Comparison of ENCODE assay signal across 29 mouse cellular contexts in the genomic region with DNA sequence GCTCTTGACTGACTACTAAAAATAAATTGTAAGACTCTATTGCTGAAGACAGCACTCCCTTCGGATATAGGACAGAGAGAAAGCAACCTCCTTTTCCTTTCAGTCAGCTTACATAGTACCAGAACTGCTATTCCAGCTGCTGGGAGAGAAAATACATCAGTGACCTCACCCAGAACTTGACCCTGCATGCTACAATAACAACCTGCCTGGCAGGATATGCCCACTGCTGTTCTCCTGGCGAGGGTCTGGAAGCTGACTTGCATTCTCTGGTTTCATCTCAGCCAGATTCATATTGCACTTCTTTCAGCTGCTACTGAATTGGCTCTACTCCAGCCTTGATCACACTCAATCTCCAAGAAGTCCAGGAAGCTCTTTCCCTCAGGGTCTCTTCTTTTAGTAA.
DNase-seq lines count a peak whose midpoint lies in the region; ATAC-seq and TF ChIP-seq lines count a peak whose summit lies in the region.
"Had no signal": no experiment of that assay in that cellular context is flagged by ENCODE, and none has a peak within 500 bp of the region (broad histone marks: within the 10 kb centered on the region; RNA-seq: fewer than 3 reads in every experiment).

No protein-coding gene starts in this region.

- H3ac ChIP-seq in myocyte (ENCODE audit: control insufficient read depth, insufficient read length): no peak overlapping the region

- no peak for ATAC-seq in heart, embryonic 13.5 days (ENCODE audit: extremely low read depth, insufficient number of reproducible peaks, low FRiP score, low TSS enrichment)
- ATAC-seq in hindbrain, embryonic 14.5 days (ENCODE audit: low FRiP score): no peak
- ATAC-seq: CD4-positive, CD25-positive, alpha-beta regulatory T cell, adult 4 months; forebrain, embryonic 15.5 days; intestine, embryonic 16.5 days; midbrain, embryonic 16.5 days had no signal

- H3K27ac ChIP-seq in gastrocnemius, adult 2 months: peak overlapping the region; percentile 17; the same call in 1 of the 2 replicates
- H3K27ac ChIP-seq in heart, embryonic 13.5 days (replicated peaks): peak overlapping the region; percentile 31; the same call in 1 of the 2 replicates
- H3K27ac ChIP-seq in hindbrain, embryonic 10.5 days: no peak overlapping the region
- H3K27ac ChIP-seq in hindbrain, embryonic 14.5 days: no peak overlapping the region
- H3K27ac ChIP-seq: embryonic facial prominence, embryonic 12.5 days; forebrain, embryonic 10.5 days; forebrain, embryonic 15.5 days; hindbrain, embryonic 12.5 days; kidney, postnatal 0 days; liver, embryonic 15.5 days; midbrain, embryonic 10.5 days; neural tube, embryonic 13.5 days had no signal

- no peak for TF ChIP-seq POLR2A in myocyte (IDR thresholded peaks at IDR 0.05; ENCODE audit: insufficient read length, low read depth)

- H3K4me2 ChIP-seq in heart, embryonic 13.5 days: peak overlapping the region; percentile 24
- no peak overlapping the region for H3K4me2 ChIP-seq in hindbrain, embryonic 14.5 days (replicated peaks)
- peak overlapping the region; percentile 45 for H3K4me2 ChIP-seq in myocyte (ENCODE audit: low read depth)
- H3K4me2 ChIP-seq: embryonic facial prominence, embryonic 12.5 days; forebrain, embryonic 15.5 days; hindbrain, embryonic 12.5 days; liver, embryonic 15.5 days; lung, embryonic 14.5 days; neural tube, embryonic 13.5 days had no signal

- 16% methylated on average over 2 of the region's 2 CpGs for WGBS in heart, embryonic 13.5 days
- 71% methylated on average over 2 of the region's 2 CpGs for WGBS in hindbrain, embryonic 10.5 days
- WGBS in hindbrain, embryonic 14.5 days: 76% methylated on average over 2 of the region's 2 CpGs

- intact Hi-C loops in gastrocnemius, adult 2 months (cut with DNase I): no loop called here

- H3K9me3 ChIP-seq in heart, embryonic 13.5 days: no peaks in the 10 kb centered on the region
- no peaks in the 10 kb centered on the region for H3K9me3 ChIP-seq in hindbrain, embryonic 10.5 days
- no peaks in the 10 kb centered on the region for H3K9me3 ChIP-seq in hindbrain, embryonic 14.5 days (ENCODE audit: control insufficient read depth, low read length)
- H3K9me3 ChIP-seq: embryonic facial prominence, embryonic 12.5 days; forebrain, embryonic 10.5 days; forebrain, embryonic 15.5 days; hindbrain, embryonic 12.5 days; liver, embryonic 15.5 days; midbrain, embryonic 10.5 days; neural tube, embryonic 13.5 days had no signal

- H3K4me3 ChIP-seq in gastrocnemius, adult 2 months: no peak overlapping the region
- no peak overlapping the region for H3K4me3 ChIP-seq in heart, embryonic 13.5 days
- no peak overlapping the region for H3K4me3 ChIP-seq in hindbrain, embryonic 10.5 days
- no peak overlapping the region for H3K4me3 ChIP-seq in hindbrain, embryonic 14.5 days (replicated peaks; ENCODE audit: low read length)
- H3K4me3 ChIP-seq in myocyte: no peak overlapping the region
- H3K4me3 ChIP-seq: embryonic facial prominence, embryonic 12.5 days; forebrain, embryonic 10.5 days; forebrain, embryonic 15.5 days; hindbrain, embryonic 12.5 days; liver, embryonic 15.5 days; midbrain, embryonic 10.5 days; neural tube, embryonic 13.5 days had no signal

- H3K27me3 ChIP-seq in heart, embryonic 13.5 days (replicated peaks): no peaks in the 10 kb centered on the region
- no peaks in the 10 kb centered on the region for H3K27me3 ChIP-seq in hindbrain, embryonic 10.5 days (ENCODE audit: insufficient read depth, poor library complexity, severe bottlenecking)
- no peaks in the 10 kb centered on the region for H3K27me3 ChIP-seq in hindbrain, embryonic 14.5 days (ENCODE audit: control insufficient read depth, insufficient read depth, low read length)
- H3K27me3 ChIP-seq in myocyte (ENCODE audit: control insufficient read depth, insufficient read depth, insufficient read length): no peaks in the 10 kb centered on the region
- H3K27me3 ChIP-seq: embryonic facial prominence, embryonic 12.5 days; forebrain, embryonic 15.5 days; hindbrain, embryonic 12.5 days; liver, embryonic 15.5 days; neural tube, embryonic 13.5 days had no signal

- H3K79me2 ChIP-seq in myocyte (ENCODE audit: control insufficient read depth, insufficient read depth): no peaks in the 10 kb centered on the region

- H3K4me1 ChIP-seq in heart, embryonic 13.5 days: peaks cover 10% of the 10 kb centered on the region
- no peaks in the 10 kb centered on the region for H3K4me1 ChIP-seq in hindbrain, embryonic 10.5 days (replicated peaks)
- no peaks in the 10 kb centered on the region for H3K4me1 ChIP-seq in hindbrain, embryonic 14.5 days (replicated peaks; ENCODE audit: control insufficient read depth, insufficient read depth, low read length)
- H3K4me1 ChIP-seq: embryonic facial prominence, embryonic 12.5 days; forebrain, embryonic 10.5 days; forebrain, embryonic 15.5 days; hindbrain, embryonic 12.5 days; midbrain, embryonic 10.5 days; neural tube, embryonic 13.5 days had no signal

- no peaks in the 10 kb centered on the region for H3K36me3 ChIP-seq in heart, embryonic 13.5 days
- no peaks in the 10 kb centered on the region for H3K36me3 ChIP-seq in hindbrain, embryonic 10.5 days
- no peaks in the 10 kb centered on the region for H3K36me3 ChIP-seq in hindbrain, embryonic 14.5 days (replicated peaks; ENCODE audit: control insufficient read depth, insufficient read depth)
- H3K36me3 ChIP-seq in myocyte (ENCODE audit: control insufficient read depth, insufficient read depth): no peaks in the 10 kb centered on the region
- H3K36me3 ChIP-seq: embryonic facial prominence, embryonic 12.5 days; forebrain, embryonic 10.5 days; forebrain, embryonic 15.5 days; hindbrain, embryonic 12.5 days; liver, embryonic 15.5 days; midbrain, embryonic 10.5 days; neural tube, embryonic 13.5 days had no signal

- H3K9ac ChIP-seq in heart, embryonic 13.5 days: no peak overlapping the region
- no peak overlapping the region for H3K9ac ChIP-seq in hindbrain, embryonic 14.5 days
- H3K9ac ChIP-seq: embryonic facial prominence, embryonic 12.5 days; forebrain, embryonic 15.5 days; hindbrain, embryonic 12.5 days; liver, embryonic 15.5 days; lung, embryonic 14.5 days; neural tube, embryonic 13.5 days had no signal

- TF ChIP-seq CTCF in gastrocnemius, adult 2 months (IDR thresholded peaks at IDR 0.05): no peak

- DNase-seq in gastrocnemius, adult 2 months: peak; percentile 17
- DNase-seq in gastrocnemius, postnatal 4 days (ENCODE audit: low spot score in 2 of 2): no peak
- no peak for DNase-seq in heart, adult 9 months (ENCODE audit: low spot score in 2 of 2)
- peak; percentile 30 for DNase-seq in hindbrain, embryonic 10.5 days (ENCODE audit: low spot score)
- no peak for DNase-seq in hindbrain, embryonic 14.5 days (ENCODE audit: low spot score)
- DNase-seq: adrenal gland, postnatal 14 days; cerebellum, adult 11-12 months; cerebellum, adult 9-11 months; kidney, adult 8-10 months; kidney, postnatal 4 days; layer of hippocampus, postnatal 36 days; left cerebral cortex, postnatal 4 days; lung, embryonic 14.5 days; lung, postnatal 14 days; thymus, adult 2 months; thymus, postnatal 36 days had no signal

TF ChIP-seq in myocyte, 11 proteins besides CTCF, POLR2A, EP300 and RAD21:
- TF ChIP-seq MYOG (IDR thresholded peaks at IDR 0.05; ENCODE audit: control insufficient read depth in 1 of 3, insufficient read depth in 1 of 3, insufficient read length in 2 of 3, low read depth in 2 of 3) (peak in 2 of 3 experiments; percentile 17 to 49), MYOD1 (IDR thresholded peaks at IDR 0.05; ENCODE audit: control insufficient read depth in 1 of 3, insufficient read length in 2 of 3, low read depth in 2 of 3) (peak in 2 of 3 experiments; percentile 32 to 48), SRF (IDR thresholded peaks at IDR 0.05; ENCODE audit: control insufficient read depth, insufficient read length, low read depth) (no peak)

Comparison
In these comparisons a context has a peak if more than half of its experiments do, and no peak if none do; other contexts are left out.
1. DNase-seq: peak in gastrocnemius, adult 2 months (single experiment) and hindbrain, embryonic 10.5 days (single experiment); none in gastrocnemius, postnatal 4 days (0 of 2), heart, adult 9 months (0 of 2) and hindbrain, embryonic 14.5 days (single experiment).
2. H3K27ac ChIP-seq: peak in gastrocnemius, adult 2 months (single experiment) and heart, embryonic 13.5 days (single experiment); none in hindbrain, embryonic 10.5 days (single experiment) and hindbrain, embryonic 14.5 days (single experiment).